Mouse (Mus musculus) T-helper 17 cell (primary cell): ENCODE results near the gene Arhgap32.

Experiments
- in situ Hi-C, 2 experiments: fragments of 300-600 bp; cut with MboI, MseI; formaldehyde crosslinking; loops; 1 replicate in 1 of 2; 2 replicates in 1 of 2; pipeline ENCODE4 v1.15.1; 2025; ENCODE audit warnings: high pct_unique_total_duplicates in 2 of 2

Gene Arhgap32

GRCm38 (mm10) chr9:32137697-32138426 is 21.9 kb downstream of the Arhgap32 start:
- in situ Hi-C loops, result no loop called here

- in situ Hi-C loops, result no loop called here
Observed at GRCm38 (mm10) chr9:32138616-32139015, 22.7 kb downstream of the Arhgap32 start.

DNA sequence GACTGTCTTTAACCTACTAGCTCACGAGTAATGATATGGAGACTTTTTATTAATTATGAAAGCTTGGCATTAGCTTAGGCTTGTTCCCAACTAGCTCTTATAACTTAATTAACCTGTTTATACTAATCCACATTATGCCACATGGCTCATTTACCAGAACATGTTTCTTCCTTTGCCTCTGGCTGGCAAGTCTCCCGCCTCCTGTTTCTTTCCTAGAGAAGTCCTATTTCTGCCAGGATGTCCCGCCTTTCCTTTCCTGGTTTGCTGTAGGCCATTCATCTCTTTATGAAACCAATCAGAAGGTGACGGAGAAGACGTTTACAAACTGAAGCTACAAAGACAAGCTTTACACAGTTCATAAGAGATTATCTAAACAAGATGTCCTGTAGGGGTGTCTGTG is 23.7 kb downstream of the Arhgap32 start:
- in situ Hi-C loops, result loop anchor here in 1 of 2 experiments (10.0 kb wide), 1 partner anchor 165 kb away; no protein-coding TSS in a partner anchor

GRCm38 (mm10) chr9:32142834-32143233 is 26.9 kb downstream of the Arhgap32 start:
- in situ Hi-C loops, result loop anchor here in 1 of 2 experiments (10.0 kb wide), 1 partner anchor 168 kb away; no protein-coding TSS in a partner anchor

- in situ Hi-C loops, result loop anchor here in 1 of 2 experiments (10.0 kb wide), 1 partner anchor 169 kb away; no protein-coding TSS in a partner anchor
Observed at GRCm38 (mm10) chr9:32143451-32143850, 27.5 kb downstream of the Arhgap32 start.

DNA sequence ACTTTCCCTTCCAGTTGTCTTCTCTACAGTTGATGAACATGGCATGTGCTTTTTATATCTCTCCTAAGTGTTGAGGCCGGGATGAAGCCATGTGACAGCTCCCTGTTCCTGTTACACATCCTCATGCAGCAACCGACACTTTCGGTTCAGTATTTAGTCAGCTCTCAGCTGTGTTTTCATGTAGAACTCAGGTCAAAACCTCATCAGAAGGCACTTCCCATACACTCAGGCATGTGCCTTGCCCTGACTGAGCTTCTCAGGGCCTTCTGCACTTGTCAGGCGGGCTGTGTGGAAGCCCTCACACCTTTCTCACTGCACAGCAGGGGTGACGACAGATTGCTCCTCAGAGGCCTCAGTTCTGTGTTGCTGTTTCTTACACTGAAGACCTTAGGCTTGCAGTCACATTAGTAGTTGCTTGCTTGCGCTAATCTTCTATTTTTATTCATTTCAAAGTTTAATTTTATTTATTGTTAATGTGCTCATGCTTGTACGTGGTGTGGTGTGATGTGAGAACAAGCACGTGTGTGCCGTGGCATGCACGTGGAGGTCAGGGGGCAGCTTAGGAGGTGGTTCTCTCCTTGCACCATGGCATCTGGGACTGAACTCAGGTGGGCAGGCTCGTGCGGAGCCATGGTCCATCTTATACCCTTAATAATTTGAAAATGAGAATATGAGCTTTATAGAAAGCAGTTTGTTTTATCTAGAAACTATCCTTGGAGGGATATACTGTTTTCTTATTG is 30.5 kb downstream of the Arhgap32 start:
- in situ Hi-C loops, result loop anchor here in 1 of 2 experiments (10.0 kb wide), 1 partner anchor 172 kb away; no protein-coding TSS in a partner anchor

- in situ Hi-C loops, result loop anchor here in 1 of 2 experiments (10.0 kb wide), 1 partner anchor 174 kb away; no protein-coding TSS in a partner anchor
Observed at GRCm38 (mm10) chr9:32149241-32149640, 33.3 kb downstream of the Arhgap32 start.

GRCm38 (mm10) chr9:32149836-32150642 is 34.1 kb downstream of the Arhgap32 start:
- in situ Hi-C loops, result loop anchor here in 1 of 2 experiments (10.0 kb wide), 2 partner anchors 175 to 585 kb away; no protein-coding TSS in a partner anchor

DNA sequence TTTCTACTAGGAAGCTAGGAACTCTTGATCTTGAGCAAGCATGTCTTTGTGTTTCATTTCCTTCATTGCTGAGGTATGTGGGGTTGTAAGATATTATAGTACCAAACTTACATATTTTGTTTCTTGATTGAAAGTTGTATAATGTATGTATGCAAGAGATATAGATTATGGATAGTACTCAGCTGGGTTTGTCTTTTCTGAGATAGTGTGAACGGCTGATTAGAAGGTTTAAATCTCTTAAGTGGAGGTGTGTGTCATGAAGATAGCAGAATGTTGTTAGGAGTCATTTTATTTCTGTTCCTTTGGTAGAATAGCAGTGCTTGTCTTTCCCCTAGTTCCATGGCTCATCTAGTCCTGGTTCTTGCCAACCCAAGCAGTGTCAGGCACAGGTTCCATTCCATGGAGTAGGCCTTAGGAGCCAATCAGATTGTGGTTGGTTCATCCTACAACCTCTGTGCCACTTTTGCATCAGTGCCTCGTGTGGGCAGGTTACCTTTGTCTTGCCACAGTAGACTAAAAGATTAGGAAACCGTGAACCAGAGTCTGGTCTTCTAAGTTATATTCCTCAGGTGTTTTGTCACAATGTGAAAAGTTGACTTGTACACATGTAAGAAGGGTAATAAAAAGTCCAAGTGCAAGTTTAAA is 38.9 kb downstream of the Arhgap32 start:
- in situ Hi-C loops, result loop anchor here (5.0 to 10.0 kb wide), 2 partner anchors 213 to 590 kb away; no protein-coding TSS in a partner anchor

- in situ Hi-C loops, result loop anchor here (5.0 to 10.0 kb wide), 2 partner anchors 214 to 592 kb away; no protein-coding TSS in a partner anchor
Observed at GRCm38 (mm10) chr9:32156706-32157105, 40.8 kb downstream of the Arhgap32 start.

GRCm38 (mm10) chr9:32157201-32157600 is 41.3 kb downstream of the Arhgap32 start:
- in situ Hi-C loops, result loop anchor here (5.0 to 10.0 kb wide), 2 partner anchors 215 to 592 kb away; no protein-coding TSS in a partner anchor

GRCm38 (mm10) chr9:32158837-32159543 is 43.1 kb downstream of the Arhgap32 start:
- in situ Hi-C loops, result loop anchor here (5.0 to 10.0 kb wide), 2 partner anchors 217 to 594 kb away; no protein-coding TSS in a partner anchor

DNA sequence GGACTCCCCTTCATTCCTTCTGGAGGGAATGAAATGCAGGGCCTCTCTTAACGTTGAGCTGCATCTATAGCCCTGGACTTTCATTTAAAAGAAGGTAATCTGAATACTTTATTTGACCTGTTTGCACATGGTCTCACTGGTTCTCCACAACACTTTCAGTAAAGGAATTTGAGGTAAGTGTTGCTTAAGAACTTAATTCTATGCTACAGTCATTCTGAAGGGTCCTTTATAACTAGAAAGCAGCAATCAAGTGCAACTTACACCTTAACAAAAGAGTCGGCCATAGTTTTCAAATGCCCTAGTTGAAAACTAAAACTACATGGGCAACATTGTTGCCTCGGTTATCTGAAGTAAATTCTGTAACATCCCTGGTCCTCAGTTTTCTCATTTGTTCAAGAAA is 43.8 kb downstream of the Arhgap32 start:
- in situ Hi-C loops, result loop anchor here (5.0 to 10.0 kb wide), 2 partner anchors 217 to 595 kb away; no protein-coding TSS in a partner anchor

- in situ Hi-C loops, result loop anchor here in 1 of 2 experiments (10.0 kb wide), 1 partner anchor 598 kb away; no protein-coding TSS in a partner anchor
Observed at GRCm38 (mm10) chr9:32162792-32163191, 46.9 kb downstream of the Arhgap32 start.

- in situ Hi-C loops, result loop anchor here in 1 of 2 experiments (10.0 kb wide), 1 partner anchor 599 kb away; no protein-coding TSS in a partner anchor
Observed at GRCm38 (mm10) chr9:32163820-32164219, 47.9 kb downstream of the Arhgap32 start.

GRCm38 (mm10) chr9:32168546-32169137 is 52.7 kb downstream of the Arhgap32 start:
- in situ Hi-C loops, result loop anchor here (5.0 to 10.0 kb wide), 2 partner anchors 226 to 604 kb away; no protein-coding TSS in a partner anchor

GRCm38 (mm10) chr9:32170713-32171112 is 54.8 kb downstream of the Arhgap32 start:
- in situ Hi-C loops, result no loop called here

DNA sequence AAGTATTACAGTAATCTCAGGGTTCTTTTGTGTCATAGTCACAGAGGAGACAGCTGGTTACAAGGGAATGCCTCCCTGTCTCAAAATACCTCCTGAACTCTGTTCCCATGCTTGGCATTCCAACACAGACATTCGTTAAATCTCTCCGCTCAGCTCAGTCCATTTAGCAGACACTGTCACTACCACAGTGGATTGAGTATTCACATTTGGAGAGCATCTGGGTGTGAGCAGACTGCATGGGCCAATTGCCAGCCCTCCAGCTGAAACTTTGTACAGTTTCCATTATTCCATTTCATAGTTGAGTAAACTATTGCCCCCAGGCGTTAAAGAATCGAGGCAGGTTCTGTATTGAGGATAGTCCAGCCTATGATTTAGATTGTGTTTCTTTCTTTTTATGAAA is 60.7 kb downstream of the Arhgap32 start:
- in situ Hi-C loops, result no loop called here

DNA sequence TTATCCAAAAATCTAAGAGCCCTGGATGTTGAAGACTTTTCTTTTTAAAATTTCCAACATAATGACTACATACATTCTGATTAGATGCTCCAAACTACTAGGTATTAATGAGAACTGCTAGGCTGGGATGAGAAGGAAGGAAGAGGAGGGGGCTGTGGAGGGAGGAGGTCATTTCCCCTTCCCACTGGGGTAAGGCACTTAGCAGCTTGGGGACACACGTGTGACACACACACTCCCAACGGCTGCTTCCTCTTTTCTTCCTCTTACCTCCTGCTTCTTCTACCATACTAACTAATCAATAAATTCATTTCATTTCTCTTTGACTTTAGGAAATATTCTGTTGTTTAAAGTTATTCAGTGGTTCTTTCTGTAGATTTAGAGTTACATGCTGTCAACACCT is 65.2 kb downstream of the Arhgap32 start:
- in situ Hi-C loops, result no loop called here
